Mouse (Mus musculus): Measurements from ENCODE around the gene Zfp668. TPM values are rescaled to one million over a fixed set of nuclear protein-coding genes. Genes with fewer than 3 reads are reported as not detected.

The Zfp668 gene
- polyA plus RNA-seq, 1 experiment, result 15.3 TPM

DNA sequence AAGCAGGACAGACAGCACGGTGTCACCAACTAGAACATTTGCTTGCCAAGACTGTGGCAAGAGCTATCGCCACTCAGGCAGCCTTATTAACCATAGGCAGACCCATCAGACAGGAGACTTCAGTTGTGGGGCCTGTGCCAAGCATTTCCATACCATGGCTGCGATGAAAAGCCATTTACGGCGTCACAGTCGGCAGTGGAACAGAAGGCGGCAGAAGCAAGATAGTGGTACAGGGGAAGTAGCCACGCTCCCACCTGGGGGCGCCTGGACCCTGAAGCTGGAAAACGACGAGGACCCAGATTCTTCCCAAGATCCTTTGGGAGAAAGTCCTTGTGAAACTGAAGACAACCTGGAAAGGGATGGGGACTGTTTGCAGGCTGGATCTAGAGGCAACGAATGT lies 3.8 kb upstream of the Zfp668 start:
- H3K9me3 ChIP-seq (replicated peaks; ENCODE audit: control insufficient read depth, insufficient read depth, low read length, poor library complexity, severe bottlenecking), result no peaks in the 10 kb centered on the region
- no peak overlapping the region for H3K27ac ChIP-seq (ENCODE audit: insufficient read depth, low read length)
- H3K27me3 ChIP-seq (ENCODE audit: control insufficient read depth, insufficient read depth, low read length, poor library complexity, severe bottlenecking), result no peaks in the 10 kb centered on the region
- no peak overlapping the region for H3K4me3 ChIP-seq (ENCODE audit: low read depth, low read length)
- H3K9ac ChIP-seq (ENCODE audit: low read depth, poor library complexity, severe bottlenecking), result no peak overlapping the region
- peaks cover 49% of the 10 kb centered on the region for H3K36me3 ChIP-seq (ENCODE audit: control insufficient read depth, insufficient read depth, low read length, poor library complexity, severe bottlenecking)
- no peak for TF ChIP-seq POLR2A (IDR thresholded peaks at IDR 0.05; ENCODE audit: insufficient read depth, low read length)
- TF ChIP-seq CTCF (IDR thresholded peaks at IDR 0.05; ENCODE audit: low read depth, low read length), result peak; percentile 4
- no peaks in the 10 kb centered on the region for H3K4me1 ChIP-seq (ENCODE audit: control insufficient read depth, insufficient read depth, low read length)

DNA sequence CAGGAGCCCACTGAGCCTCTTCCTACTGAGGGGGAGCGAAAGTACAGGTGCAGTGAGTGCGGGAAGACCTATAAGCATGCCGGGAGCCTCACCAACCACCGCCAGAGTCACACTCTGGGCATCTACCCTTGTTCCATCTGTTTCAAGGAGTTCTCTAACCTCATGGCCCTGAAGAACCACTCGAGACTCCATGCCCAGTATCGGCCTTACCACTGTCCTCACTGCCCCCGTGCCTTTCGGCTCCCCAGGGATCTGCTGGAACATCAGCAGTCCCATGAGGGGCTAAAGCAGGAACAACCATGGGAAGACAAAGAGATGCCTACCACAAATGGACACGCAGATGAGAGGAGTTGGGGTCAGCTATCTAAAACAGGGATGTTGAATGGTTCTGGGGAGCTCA lies 2.7 kb upstream of the Zfp668 start:
- no peaks in the 10 kb centered on the region for H3K9me3 ChIP-seq (replicated peaks; ENCODE audit: control insufficient read depth, insufficient read depth, low read length, poor library complexity, severe bottlenecking)
- TF ChIP-seq CTCF (IDR thresholded peaks at IDR 0.05; ENCODE audit: low read depth, low read length), result no peak
- TF ChIP-seq EP300 (IDR thresholded peaks at IDR 0.05; ENCODE audit: insufficient read depth, low read depth, low read length), result no peak
- TF ChIP-seq POLR2A (IDR thresholded peaks at IDR 0.05; ENCODE audit: insufficient read depth, low read length), result no peak
- peaks cover 41% of the 10 kb centered on the region for H3K36me3 ChIP-seq (ENCODE audit: control insufficient read depth, insufficient read depth, low read length, poor library complexity, severe bottlenecking)
- no peak overlapping the region for H3K4me3 ChIP-seq (ENCODE audit: low read depth, low read length)
- no peaks in the 10 kb centered on the region for H3K27me3 ChIP-seq (ENCODE audit: control insufficient read depth, insufficient read depth, low read length, poor library complexity, severe bottlenecking)
- H3K4me1 ChIP-seq (ENCODE audit: control insufficient read depth, insufficient read depth, low read length), result no peaks in the 10 kb centered on the region
- no peak overlapping the region for H3K9ac ChIP-seq (ENCODE audit: low read depth, poor library complexity, severe bottlenecking)
- H3K27ac ChIP-seq (ENCODE audit: insufficient read depth, low read length), result no peak overlapping the region

DNA sequence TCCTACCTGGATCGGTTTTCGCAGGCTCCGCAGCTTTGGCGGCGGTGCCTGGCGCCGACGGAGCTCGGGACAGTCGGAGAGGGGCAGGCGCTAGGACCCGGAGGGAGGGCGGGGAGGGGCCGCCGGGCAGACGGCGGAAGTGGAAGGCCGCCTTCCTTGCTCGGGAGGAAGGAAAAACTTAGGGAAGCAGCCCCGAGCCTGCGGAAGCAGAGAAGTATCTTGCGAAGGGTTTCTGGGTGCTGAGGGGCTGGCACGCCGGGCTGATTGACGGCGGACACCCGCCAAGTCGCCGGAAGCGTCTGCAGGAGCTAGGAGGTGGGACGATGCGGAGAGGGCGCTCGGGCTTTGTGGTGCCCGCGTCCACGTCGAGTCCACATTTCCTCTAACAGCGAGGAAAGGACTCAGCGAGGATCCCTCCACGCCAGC lies 574 bp downstream of the Zfp668 start, which contains the start of gene Zfp646:
TSS of gene Zfp646 (plus strand) at position 181 of the 426 bp plus-strand sequence.
- no peak for TF ChIP-seq POLR2A (IDR thresholded peaks at IDR 0.05; ENCODE audit: insufficient read depth, low read length)
- no peak for TF ChIP-seq CTCF (IDR thresholded peaks at IDR 0.05; ENCODE audit: low read depth, low read length)
- no peak for TF ChIP-seq EP300 (IDR thresholded peaks at IDR 0.05; ENCODE audit: insufficient read depth, low read depth, low read length)
- H3K36me3 ChIP-seq (ENCODE audit: control insufficient read depth, insufficient read depth, low read length, poor library complexity, severe bottlenecking), result peaks cover 23% of the 10 kb centered on the region
- peak within 1 kb of the TSS; percentile 86 for H3K4me3 ChIP-seq (ENCODE audit: low read depth, low read length)
- H3K9me3 ChIP-seq (replicated peaks; ENCODE audit: control insufficient read depth, insufficient read depth, low read length, poor library complexity, severe bottlenecking), result no peaks in the 10 kb centered on the region
- no peaks in the 10 kb centered on the region for H3K27me3 ChIP-seq (ENCODE audit: control insufficient read depth, insufficient read depth, low read length, poor library complexity, severe bottlenecking)
- H3K4me1 ChIP-seq (ENCODE audit: control insufficient read depth, insufficient read depth, low read length), result no peaks in the 10 kb centered on the region
- peak within 1 kb of the TSS; percentile 95 for H3K9ac ChIP-seq (ENCODE audit: low read depth, poor library complexity, severe bottlenecking)
- H3K27ac ChIP-seq (ENCODE audit: insufficient read depth, low read length), result peak within 1 kb of the TSS; percentile 60

- TF ChIP-seq POLR2A (IDR thresholded peaks at IDR 0.05; ENCODE audit: insufficient read depth, low read length), result no peak
- TF ChIP-seq CTCF (IDR thresholded peaks at IDR 0.05; ENCODE audit: low read depth, low read length), result no peak
- TF ChIP-seq EP300 (IDR thresholded peaks at IDR 0.05; ENCODE audit: insufficient read depth, low read depth, low read length), result no peak
- Histone ChIP-seq H3K9me3 (replicated peaks; ENCODE audit: control insufficient read depth, insufficient read depth, low read length, poor library complexity, severe bottlenecking) (no peaks in the 10 kb centered on the region), H3K9ac (ENCODE audit: low read depth, poor library complexity, severe bottlenecking) (peak overlapping the region; percentile 95), H3K27me3 (ENCODE audit: control insufficient read depth, insufficient read depth, low read length, poor library complexity, severe bottlenecking) (no peaks in the 10 kb centered on the region), H3K36me3 (ENCODE audit: control insufficient read depth, insufficient read depth, low read length, poor library complexity, severe bottlenecking) (peaks cover 18% of the 10 kb centered on the region), H3K4me1 (ENCODE audit: control insufficient read depth, insufficient read depth, low read length) (no peaks in the 10 kb centered on the region), H3K27ac (ENCODE audit: insufficient read depth, low read length) (peak overlapping the region; percentile 60), H3K4me3 (ENCODE audit: low read depth, low read length) (peak overlapping the region; percentile 86)
Observed at GRCm38 (mm10) chr7:127875627-127876001, 1.0 kb downstream of the Zfp668 start.

DNA sequence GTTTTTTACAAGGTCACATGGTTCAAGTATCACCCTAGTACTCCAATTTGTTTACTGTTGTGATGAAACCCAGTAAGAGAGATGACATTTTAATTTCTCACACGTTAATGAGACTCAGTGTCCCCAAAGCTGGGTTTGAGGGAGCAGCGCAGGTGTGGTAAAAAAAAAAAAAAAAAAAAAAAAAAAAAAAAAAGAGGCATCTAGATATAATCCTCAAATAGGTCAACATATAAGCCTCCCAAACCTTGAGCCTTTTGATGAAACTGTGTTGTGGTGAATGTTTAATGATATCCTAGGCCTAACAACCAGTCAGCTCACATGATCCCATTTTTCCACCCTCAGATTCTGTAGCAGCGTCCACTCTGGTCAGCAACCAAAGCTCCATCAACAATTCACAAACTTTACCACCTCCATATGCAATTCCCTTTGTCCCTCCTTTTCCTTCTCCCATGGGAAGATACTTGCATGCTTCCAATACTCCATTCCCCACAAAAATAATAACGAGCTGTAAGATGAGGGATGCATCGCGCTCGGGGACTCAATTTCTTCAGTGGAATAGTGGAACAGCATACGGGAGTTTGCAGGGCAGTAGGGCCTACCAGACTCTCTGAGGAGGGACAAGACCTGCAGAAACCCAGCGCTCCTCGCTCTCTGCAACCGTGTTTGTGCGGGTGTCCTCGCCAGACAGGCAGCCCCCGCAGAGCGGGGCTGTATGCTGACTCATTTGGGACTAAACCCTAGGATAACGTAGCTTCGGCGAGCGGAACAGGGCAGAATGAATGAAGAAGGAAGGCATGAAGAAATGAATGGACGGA lies 1.6 kb downstream of the Zfp668 start:
- peak overlapping the region; percentile 21 for H3K27ac ChIP-seq (ENCODE audit: insufficient read depth, low read length)
- no peaks in the 10 kb centered on the region for H3K27me3 ChIP-seq (ENCODE audit: control insufficient read depth, insufficient read depth, low read length, poor library complexity, severe bottlenecking)
- TF ChIP-seq CTCF (IDR thresholded peaks at IDR 0.05; ENCODE audit: low read depth, low read length) (no peak), POLR2A (IDR thresholded peaks at IDR 0.05; ENCODE audit: insufficient read depth, low read length) (no peak)
- H3K9ac ChIP-seq (ENCODE audit: low read depth, poor library complexity, severe bottlenecking), result peak overlapping the region; percentile 95
- H3K9me3 ChIP-seq (replicated peaks; ENCODE audit: control insufficient read depth, insufficient read depth, low read length, poor library complexity, severe bottlenecking), result no peaks in the 10 kb centered on the region
- H3K36me3 ChIP-seq (ENCODE audit: control insufficient read depth, insufficient read depth, low read length, poor library complexity, severe bottlenecking), result peaks cover 12% of the 10 kb centered on the region
- H3K4me3 ChIP-seq (ENCODE audit: low read depth, low read length), result peak overlapping the region; percentile 86
- H3K4me1 ChIP-seq (ENCODE audit: control insufficient read depth, insufficient read depth, low read length), result no peaks in the 10 kb centered on the region

DNA sequence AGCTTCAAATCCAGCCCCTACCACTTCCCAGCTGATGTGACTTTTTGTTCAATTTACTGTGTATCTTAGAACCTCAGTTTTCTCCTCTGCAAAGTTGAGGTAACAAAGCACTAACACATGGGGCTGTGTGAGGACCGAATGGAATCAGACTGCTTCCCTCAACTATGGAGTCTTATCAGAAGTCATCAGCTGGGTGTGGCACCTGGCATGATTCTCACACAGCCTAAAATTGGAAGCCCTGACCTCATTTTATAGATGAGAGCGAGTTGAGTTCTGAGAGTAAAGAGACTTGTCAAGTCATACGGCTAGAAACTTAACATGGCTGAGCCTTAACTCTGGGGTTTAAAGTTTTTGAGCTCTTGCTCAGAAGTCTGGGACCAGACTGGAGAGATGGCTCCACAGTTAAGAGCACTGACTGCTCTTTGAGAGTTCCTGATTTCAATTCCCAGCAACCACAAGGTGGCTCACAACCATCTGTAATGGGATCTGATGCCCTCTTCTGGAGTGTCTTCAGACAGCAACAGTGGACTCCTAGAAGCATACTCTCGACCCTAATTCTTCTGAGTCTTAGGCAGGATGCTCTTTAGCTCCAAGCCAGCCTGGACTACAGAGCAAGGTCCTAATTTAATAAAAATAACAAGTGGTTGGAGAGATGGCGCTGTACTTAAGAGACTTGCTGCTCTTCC lies 6.3 kb downstream of the Zfp668 start:
- no peak overlapping the region for H3K9ac ChIP-seq (ENCODE audit: low read depth, poor library complexity, severe bottlenecking)
- no peaks in the 10 kb centered on the region for H3K36me3 ChIP-seq (ENCODE audit: control insufficient read depth, insufficient read depth, low read length, poor library complexity, severe bottlenecking)
- H3K4me1 ChIP-seq (ENCODE audit: control insufficient read depth, insufficient read depth, low read length), result no peaks in the 10 kb centered on the region
- H3K9me3 ChIP-seq (replicated peaks; ENCODE audit: control insufficient read depth, insufficient read depth, low read length, poor library complexity, severe bottlenecking), result no peaks in the 10 kb centered on the region
- H3K27ac ChIP-seq (ENCODE audit: insufficient read depth, low read length), result no peak overlapping the region
- no peaks in the 10 kb centered on the region for H3K27me3 ChIP-seq (ENCODE audit: control insufficient read depth, insufficient read depth, low read length, poor library complexity, severe bottlenecking)
- TF ChIP-seq CTCF (IDR thresholded peaks at IDR 0.05; ENCODE audit: low read depth, low read length) (peak; percentile 15), EP300 (IDR thresholded peaks at IDR 0.05; ENCODE audit: insufficient read depth, low read depth, low read length) (no peak), POLR2A (IDR thresholded peaks at IDR 0.05; ENCODE audit: insufficient read depth, low read length) (no peak)
- H3K4me3 ChIP-seq (ENCODE audit: low read depth, low read length), result no peak overlapping the region

Data from ES-Bruce4 (cell line).